Mouse (Mus musculus): Measurements from ENCODE around the gene Tmem243.
A peak's percentile ranks its signal among the peaks of the same experiment; 100 is the strongest.

Tmem243 gene

GRCm38 (mm10) chr5:9100207-9100848 is at the start of gene Tmem243:
Gene Tmem243 (plus strand): TSS chr5:9100668.
- DNase-seq (ENCODE audit: low read depth): peak; percentile 87

- DNase-seq (ENCODE audit: low read depth): peak; percentile 84
Measured at GRCm38 (mm10) chr5:9056020-9056660, 44.3 kb upstream of the Tmem243 start.

- DNase-seq (ENCODE audit: low read depth): no peak
Measured at GRCm38 (mm10) chr5:9057277-9057879, 43.1 kb upstream of the Tmem243 start.

DNA sequence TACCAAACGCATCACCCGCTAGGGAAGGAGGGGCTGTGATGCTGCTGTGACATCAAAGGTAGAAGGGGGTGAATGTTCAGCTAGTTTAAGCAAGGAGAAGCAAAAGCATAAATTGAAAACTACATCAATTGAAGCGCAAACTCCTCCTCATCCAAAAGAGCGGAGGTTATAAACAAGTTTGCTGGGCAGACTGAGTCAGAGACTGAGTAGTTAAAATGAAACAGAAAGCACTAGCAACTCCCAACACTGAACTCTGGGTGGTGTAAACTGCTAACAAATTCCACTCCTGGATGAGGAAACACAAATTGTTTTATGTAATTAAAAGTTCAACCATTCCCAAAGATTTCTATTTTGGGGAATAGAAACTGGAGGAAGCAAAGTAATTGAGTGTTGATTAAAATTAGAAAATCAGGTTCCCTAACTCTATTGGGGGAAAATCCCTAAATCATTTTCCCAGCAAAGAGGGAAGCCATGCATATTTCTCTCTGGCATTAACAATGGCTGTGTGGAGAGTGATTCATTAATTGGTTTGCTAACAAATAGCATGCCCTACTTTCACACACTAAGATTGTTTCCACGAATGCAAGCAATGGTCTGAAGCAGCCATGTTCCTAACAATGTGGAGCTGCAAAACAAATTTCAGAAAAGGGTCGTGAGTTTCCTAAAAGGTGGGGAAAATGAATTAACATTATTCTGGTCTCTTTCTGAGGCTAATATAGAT is 41.0 kb upstream of the Tmem243 start:
- DNase-seq (ENCODE audit: low read depth): peak; percentile 20

- DNase-seq (ENCODE audit: low read depth): no peak
Measured at GRCm38 (mm10) chr5:9060228-9060627, 40.2 kb upstream of the Tmem243 start.

DNA sequence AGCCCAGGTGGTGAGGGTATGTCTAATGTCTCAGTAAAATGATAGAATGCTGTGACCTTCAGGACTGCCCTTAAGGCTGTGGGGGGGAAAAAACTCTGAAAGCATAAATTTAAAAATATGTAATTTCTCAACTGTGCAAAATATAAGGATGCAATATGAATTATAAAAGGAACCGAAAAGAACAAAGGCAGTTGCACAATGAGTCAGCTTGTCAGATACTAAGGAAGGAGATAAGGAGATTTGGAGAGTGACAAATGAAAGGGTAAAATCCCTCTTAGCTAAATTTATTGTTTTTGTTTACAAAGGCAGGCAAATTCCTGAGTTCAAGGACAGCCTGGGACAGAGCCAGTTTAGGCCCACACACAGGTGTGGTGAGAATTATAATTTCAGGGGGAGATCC is 36.3 kb upstream of the Tmem243 start:
- DNase-seq (ENCODE audit: low read depth): no peak

GRCm38 (mm10) chr5:9068886-9069285 is 31.6 kb upstream of the Tmem243 start:
- DNase-seq (ENCODE audit: low read depth): no peak

GRCm38 (mm10) chr5:9069599-9070209 is 30.8 kb upstream of the Tmem243 start:
- no peak for DNase-seq (ENCODE audit: low read depth)

- DNase-seq (ENCODE audit: low read depth): no peak
Measured at GRCm38 (mm10) chr5:9071360-9071759, 29.1 kb upstream of the Tmem243 start.

GRCm38 (mm10) chr5:9073177-9073854 is 27.2 kb upstream of the Tmem243 start:
- peak; percentile 80 for DNase-seq (ENCODE audit: low read depth)

DNA sequence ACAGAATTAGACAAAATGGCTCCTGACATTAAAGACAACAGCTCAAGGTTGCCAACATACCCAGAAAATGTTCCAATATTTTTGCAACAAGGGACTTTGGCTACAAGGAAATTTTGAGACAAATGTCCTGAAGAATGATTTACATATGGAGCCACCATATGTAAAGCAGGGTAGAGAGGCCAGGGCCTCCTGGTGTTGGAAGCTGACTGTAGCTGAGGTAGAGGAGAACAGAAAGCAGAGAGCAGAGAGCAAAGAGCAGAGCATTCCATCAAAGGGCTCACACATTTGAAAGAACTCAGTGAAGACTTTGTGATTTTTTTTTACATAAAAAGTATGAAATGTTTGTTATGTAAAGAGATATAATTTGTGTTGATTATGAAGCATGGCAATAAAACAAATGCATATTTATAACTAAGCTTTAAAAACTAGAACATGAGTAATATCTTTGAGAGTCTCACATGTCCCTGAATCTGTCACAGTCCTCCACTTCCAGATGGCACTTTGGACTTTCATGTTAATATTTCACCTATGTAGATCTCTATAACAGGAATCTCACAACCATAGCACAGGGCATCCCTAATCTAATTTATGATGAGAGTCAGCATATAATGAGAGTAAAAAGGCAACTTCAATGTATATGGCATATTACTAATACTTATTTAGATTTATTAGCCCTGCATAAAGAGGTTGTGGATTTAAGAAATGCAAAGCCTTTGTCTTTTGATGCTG is 20.5 kb upstream of the Tmem243 start:
- DNase-seq (ENCODE audit: low read depth): no peak

GRCm38 (mm10) chr5:9086924-9087719 is 13.3 kb upstream of the Tmem243 start:
- DNase-seq (ENCODE audit: low read depth): peak; percentile 81

DNA sequence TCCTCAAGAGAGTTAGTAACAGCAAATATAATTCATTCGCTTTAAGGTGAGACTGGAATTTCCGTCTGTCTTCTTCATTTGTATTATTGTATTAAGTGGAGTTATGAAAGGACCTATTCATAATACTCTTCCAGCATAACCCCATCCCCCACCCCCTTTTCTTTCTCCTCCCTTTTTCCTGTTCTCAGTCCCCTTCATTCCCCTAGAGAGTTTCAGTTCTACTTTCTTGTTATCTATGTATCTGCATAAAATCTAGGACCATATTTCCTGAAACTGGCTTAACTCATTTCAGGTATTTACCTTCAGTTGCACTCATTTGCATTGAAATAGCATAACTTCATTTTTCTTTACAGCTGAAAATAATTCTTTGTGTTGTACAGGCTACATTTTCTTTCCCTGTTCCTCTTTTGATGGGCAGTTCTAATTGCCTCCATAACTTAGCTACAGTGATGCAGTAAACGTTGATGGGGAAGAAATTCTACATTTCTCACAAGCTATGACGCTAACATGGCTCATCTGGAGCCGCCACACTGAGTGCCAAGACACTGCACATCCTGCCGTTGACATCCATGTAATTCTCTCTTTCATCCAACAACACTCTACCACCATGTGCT is 9.9 kb upstream of the Tmem243 start:
- DNase-seq (ENCODE audit: low read depth): no peak

- DNase-seq (ENCODE audit: low read depth): no peak
Measured at GRCm38 (mm10) chr5:9092716-9093115, 7.8 kb upstream of the Tmem243 start.

- no peak for DNase-seq (ENCODE audit: low read depth)
Measured at GRCm38 (mm10) chr5:9093490-9093889, 7.0 kb upstream of the Tmem243 start.

DNA sequence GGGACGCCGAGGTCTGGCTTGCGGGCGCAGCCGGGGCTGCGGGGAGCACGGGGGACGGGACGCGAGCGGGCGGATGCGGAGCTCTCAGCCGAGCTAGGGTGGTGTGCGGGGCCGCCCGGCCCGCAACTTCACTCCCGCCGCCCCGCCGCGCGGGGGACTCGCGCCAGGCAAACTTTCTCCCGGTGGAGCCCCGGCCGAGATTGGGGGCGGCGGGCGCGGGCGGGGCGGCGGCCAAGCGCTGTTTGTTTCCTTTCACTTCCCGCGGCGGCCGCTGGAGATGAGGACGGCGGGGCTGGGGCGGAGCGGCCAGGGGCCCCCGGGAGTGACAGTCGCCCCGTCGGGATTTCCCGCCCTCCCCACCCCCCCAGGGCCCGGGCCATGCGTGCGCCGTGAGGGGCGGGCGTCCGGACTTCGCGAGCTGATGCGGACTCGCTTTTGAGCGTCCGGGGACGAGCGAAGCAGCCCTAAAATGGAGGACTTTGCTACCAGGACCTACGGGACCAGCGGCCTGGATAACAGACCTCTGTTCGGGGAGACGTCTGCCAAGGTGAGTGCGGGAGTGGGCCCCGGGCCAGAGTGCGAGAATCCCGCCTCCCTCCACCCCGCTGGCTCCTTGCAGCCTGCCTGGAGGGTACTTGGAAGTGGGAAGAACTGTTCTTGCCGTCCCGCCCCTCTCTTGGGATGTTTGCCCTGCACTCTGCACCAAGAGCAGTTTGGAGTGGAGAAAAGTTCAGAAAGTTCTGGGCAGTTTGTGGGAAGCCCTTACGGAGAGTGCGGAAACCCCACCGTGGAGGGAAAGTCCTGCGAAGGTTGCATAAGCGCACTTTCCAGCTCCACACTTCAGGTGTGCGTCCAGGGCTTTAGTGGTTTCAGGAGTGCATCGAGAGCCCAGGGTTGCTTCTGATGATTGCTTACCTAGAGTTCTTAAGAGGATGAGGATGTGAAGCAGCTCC is 657 bp downstream of the Tmem243 start:
- DNase-seq (ENCODE audit: low read depth): peak; percentile 65

DNA sequence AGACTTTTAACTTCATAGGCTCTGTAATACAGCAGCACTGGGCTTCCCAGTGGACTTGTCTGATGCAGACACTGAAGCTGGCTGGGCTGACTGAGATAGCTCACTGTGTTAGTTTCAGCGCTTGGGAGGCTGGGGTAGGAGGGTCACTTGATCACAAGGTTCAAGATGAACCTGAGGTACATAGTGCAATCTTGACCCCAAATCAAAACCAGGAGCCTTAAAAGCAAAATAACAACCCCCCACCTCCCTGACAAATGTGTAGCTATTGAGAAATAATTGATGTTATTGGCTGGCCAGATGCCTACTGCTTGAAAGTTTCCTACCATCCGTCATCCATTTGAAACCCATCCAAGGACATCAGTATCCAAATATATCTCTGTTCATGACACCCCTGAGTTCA is 2.2 kb downstream of the Tmem243 start:
- no peak for DNase-seq (ENCODE audit: low read depth)

GRCm38 (mm10) chr5:9103958-9104357 is 3.5 kb downstream of the Tmem243 start:
- DNase-seq (ENCODE audit: low read depth): no peak

GRCm38 (mm10) chr5:9106806-9107205 is 6.3 kb downstream of the Tmem243 start:
- no peak for DNase-seq (ENCODE audit: low read depth)
